Mouse (Mus musculus): Measurements from ENCODE around the gene Pgr. TPM values are rescaled to one million over a fixed set of nuclear protein-coding genes. Genes with fewer than 3 reads are reported as not detected.

The Pgr gene
- polyA plus RNA-seq, 1 experiment from 2014 or later: 0.55 TPM

- H3K9me3 ChIP-seq (replicated peaks): no peaks in the 10 kb centered on the region
- no peak overlapping the region for H3K4me2 ChIP-seq (replicated peaks)
- no peak overlapping the region for H3K27ac ChIP-seq (replicated peaks)
- no peaks in the 10 kb centered on the region for H3K27me3 ChIP-seq
- no peak overlapping the region for H3K9ac ChIP-seq
- ATAC-seq (ENCODE audit: insufficient number of reproducible peaks, low FRiP score, low TSS enrichment, low read depth): no peak
- H3K36me3 ChIP-seq: no peaks in the 10 kb centered on the region
- no peak overlapping the region for H3K4me3 ChIP-seq (replicated peaks)
- H3K4me1 ChIP-seq: no peaks in the 10 kb centered on the region
- 66% methylated on average over 8 of the region's 8 CpGs for WGBS
These were observed 65.0 kb downstream of the Pgr start for GRCm38 (mm10) chr9:8964512-8965133.

GRCm38 (mm10) chr9:8970240-8970639 lies 70.6 kb downstream of the Pgr start:
- Histone ChIP-seq H3K4me3 (replicated peaks) (no peak overlapping the region), H3K4me1 (no peaks in the 10 kb centered on the region), H3K9me3 (replicated peaks) (no peaks in the 10 kb centered on the region), H3K4me2 (replicated peaks) (no peak overlapping the region), H3K27ac (replicated peaks) (no peak overlapping the region), H3K27me3 (no peaks in the 10 kb centered on the region), H3K9ac (no peak overlapping the region), H3K36me3 (no peaks in the 10 kb centered on the region)
- ATAC-seq (ENCODE audit: insufficient number of reproducible peaks, low FRiP score, low TSS enrichment, low read depth): no peak
- 54% methylated on average over 7 of the region's 7 CpGs for WGBS

- no peaks in the 10 kb centered on the region for H3K9me3 ChIP-seq (replicated peaks)
- ATAC-seq (ENCODE audit: insufficient number of reproducible peaks, low FRiP score, low TSS enrichment, low read depth): no peak
- 73% methylated on average over 2 of the region's 2 CpGs for WGBS
- no peak within 1 kb of the TSS for H3K4me3 ChIP-seq (replicated peaks)
- H3K4me2 ChIP-seq (replicated peaks): no peak within 1 kb of the TSS
- no peak within 1 kb of the TSS for H3K27ac ChIP-seq (replicated peaks)
- no peaks in the 10 kb centered on the region for H3K4me1 ChIP-seq
- no peaks in the 10 kb centered on the region for H3K27me3 ChIP-seq
- H3K9ac ChIP-seq: no peak within 1 kb of the TSS
- H3K36me3 ChIP-seq: no peaks in the 10 kb centered on the region
These were observed 71.9 kb downstream of the Pgr start, which contains the start of gene Gm16485 for GRCm38 (mm10) chr9:8971491-8971890. Gm16485 (plus strand) TSS chr9:8971791.

- no peak for ATAC-seq (ENCODE audit: insufficient number of reproducible peaks, low FRiP score, low TSS enrichment, low read depth)
- Histone ChIP-seq H3K4me2 (replicated peaks) (no peak overlapping the region), H3K9ac (no peak overlapping the region), H3K4me3 (replicated peaks) (no peak overlapping the region), H3K27me3 (no peaks in the 10 kb centered on the region), H3K4me1 (no peaks in the 10 kb centered on the region), H3K27ac (replicated peaks) (no peak overlapping the region), H3K9me3 (replicated peaks) (no peaks in the 10 kb centered on the region), H3K36me3 (no peaks in the 10 kb centered on the region)
- 26% methylated on average over 2 of the region's 2 CpGs for WGBS
These were observed 78.1 kb downstream of the Pgr start for GRCm38 (mm10) chr9:8977775-8978174.

- H3K9me3 ChIP-seq (replicated peaks): no peaks in the 10 kb centered on the region
- no peaks in the 10 kb centered on the region for H3K27me3 ChIP-seq
- H3K4me1 ChIP-seq: no peaks in the 10 kb centered on the region
- H3K27ac ChIP-seq (replicated peaks): no peak overlapping the region
- 75% methylated on average over 3 of the region's 3 CpGs for WGBS
- no peaks in the 10 kb centered on the region for H3K36me3 ChIP-seq
- ATAC-seq (ENCODE audit: insufficient number of reproducible peaks, low FRiP score, low TSS enrichment, low read depth): no peak
- no peak overlapping the region for H3K9ac ChIP-seq
- H3K4me3 ChIP-seq (replicated peaks): no peak overlapping the region
- H3K4me2 ChIP-seq (replicated peaks): no peak overlapping the region
These were observed 82.7 kb downstream of the Pgr start for GRCm38 (mm10) chr9:8982315-8982714.

- H3K9ac ChIP-seq: no peak overlapping the region
- no peak overlapping the region for H3K4me2 ChIP-seq (replicated peaks)
- H3K27ac ChIP-seq (replicated peaks): no peak overlapping the region
- H3K9me3 ChIP-seq (replicated peaks): peaks cover 5% of the 10 kb centered on the region; the same call in 1 of the 2 replicates
- no peak for ATAC-seq (ENCODE audit: insufficient number of reproducible peaks, low FRiP score, low TSS enrichment, low read depth)
- H3K27me3 ChIP-seq: no peaks in the 10 kb centered on the region
- H3K36me3 ChIP-seq: peaks cover 55% of the 10 kb centered on the region
- no peaks in the 10 kb centered on the region for H3K4me1 ChIP-seq
- no peak overlapping the region for H3K4me3 ChIP-seq (replicated peaks)
- 40% methylated on average over 2 of the region's 2 CpGs for WGBS
These were observed 96.9 kb downstream of the Pgr start for GRCm38 (mm10) chr9:8996494-8996893.

GRCm38 (mm10) chr9:9001170-9001569 lies 101.5 kb downstream of the Pgr start:
- Histone ChIP-seq H3K4me2 (replicated peaks) (no peak overlapping the region), H3K9ac (no peak overlapping the region), H3K36me3 (peaks cover 54% of the 10 kb centered on the region), H3K27me3 (no peaks in the 10 kb centered on the region), H3K27ac (replicated peaks) (no peak overlapping the region), H3K9me3 (replicated peaks) (no peaks in the 10 kb centered on the region), H3K4me3 (replicated peaks) (no peak overlapping the region), H3K4me1 (no peaks in the 10 kb centered on the region)
- ATAC-seq (ENCODE audit: insufficient number of reproducible peaks, low FRiP score, low TSS enrichment, low read depth): no peak

GRCm38 (mm10) chr9:9015108-9015507 lies 115.5 kb downstream of the Pgr start:
- Histone ChIP-seq H3K4me2 (replicated peaks) (no peak overlapping the region), H3K9ac (no peak overlapping the region), H3K4me1 (no peaks in the 10 kb centered on the region), H3K27me3 (no peaks in the 10 kb centered on the region), H3K36me3 (peaks cover 39% of the 10 kb centered on the region), H3K9me3 (replicated peaks) (no peaks in the 10 kb centered on the region), H3K4me3 (replicated peaks) (no peak overlapping the region), H3K27ac (replicated peaks) (no peak overlapping the region)
- WGBS: 98% methylated on average over 2 of the region's 2 CpGs
- no peak for ATAC-seq (ENCODE audit: insufficient number of reproducible peaks, low FRiP score, low TSS enrichment, low read depth)

Other genes starting within 250 kb of the Pgr start
- gene Gm16485, start 72.0 kb downstream of the Pgr start, polyA plus RNA-seq (2015; fragmentation: Nextera tagmentation; extraction: Ambion mirVana): 0.07 and 0.09 TPM in 2 replicates